Mouse (Mus musculus) stomach, adult 2 months (tissue): ENCODE results near the gene Tsc22d2. TPM values are rescaled to one million over a fixed set of nuclear protein-coding genes. Genes with fewer than 3 reads are reported as not detected.

ENCODE experiments used
- polyA plus RNA-seq: library from polyadenylated mRNA; depleted of rRNA; stranded (reverse); fragments of >200 nt; gene quantifications from 2 replicates; pipeline ENCODE4 v1.2.3, GENCODE M21; 2012; rRNA removed

Gene Tsc22d2
- polyA plus RNA-seq, result 9.0 and 21.1 TPM in 2 replicates

GRCm38 (mm10) chr3:58414234-58414938, at the start of gene Tsc22d2:
Gene Tsc22d2 (plus strand): TSS chr3:58414715.

Other genes starting within 250 kb of the Tsc22d2 start
- gene Eif2a, start 111.1 kb downstream of the Tsc22d2 start, polyA plus RNA-seq, result 0.37 and 0.75 TPM in 2 replicates
- 25.3 and 53.5 TPM in 2 replicates for gene Serp1, start 111.2 kb downstream of the Tsc22d2 start, polyA plus RNA-seq
- gene Selenot, start 161.9 kb downstream of the Tsc22d2 start, polyA plus RNA-seq, result 8.5 and 9.0 TPM in 2 replicates
- gene Erich6, start 222.5 kb downstream of the Tsc22d2 start, polyA plus RNA-seq, result not detected in 2 replicates